Mouse (Mus musculus): Measurements from ENCODE around the gene Olfr169. TPM values are rescaled to one million over a fixed set of nuclear protein-coding genes. Genes with fewer than 3 reads are reported as not detected.

Olfr169 gene
- polyA plus RNA-seq (2012; rRNA removed): not detected in 2 replicates

DNA sequence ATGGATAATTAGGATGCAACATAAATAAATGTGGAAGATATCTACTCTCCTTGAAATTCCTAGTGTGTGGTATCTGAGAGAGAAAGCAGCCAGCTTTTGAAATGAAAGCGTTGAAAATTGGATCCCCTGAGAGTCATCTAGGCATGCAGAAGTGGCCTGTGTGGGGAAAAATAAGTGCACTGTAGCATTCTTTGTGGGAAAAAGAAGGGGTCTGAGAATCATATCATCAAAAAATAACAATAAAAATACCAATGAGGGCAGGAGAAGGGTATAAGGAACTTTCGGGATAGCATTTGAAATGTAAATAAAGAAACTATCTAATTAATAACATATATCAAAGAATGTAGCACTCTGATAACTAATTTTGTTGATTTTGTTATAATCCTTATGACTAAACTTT is at the start of gene Olfr169:
Olfr169 (minus strand) TSS at position 101 of the 400 bp plus-strand sequence.

DNA sequence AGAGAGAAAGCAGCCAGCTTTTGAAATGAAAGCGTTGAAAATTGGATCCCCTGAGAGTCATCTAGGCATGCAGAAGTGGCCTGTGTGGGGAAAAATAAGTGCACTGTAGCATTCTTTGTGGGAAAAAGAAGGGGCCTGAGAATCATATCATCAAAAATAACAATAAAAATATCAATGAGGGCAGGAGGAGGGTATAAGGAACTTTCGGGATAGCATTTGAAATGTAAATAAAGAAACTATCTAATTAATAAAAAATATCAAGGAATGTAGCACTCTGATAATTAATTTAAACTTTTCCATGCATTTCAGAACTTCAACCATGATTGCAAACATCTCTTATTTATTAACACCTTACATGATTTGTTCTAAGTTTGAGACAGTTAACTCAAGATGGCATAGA is 40.2 kb upstream of the Olfr169 start, which contains the start of gene Olfr170:
Olfr170 (minus strand) TSS at position 101 of the 400 bp plus-strand sequence.

DNA sequence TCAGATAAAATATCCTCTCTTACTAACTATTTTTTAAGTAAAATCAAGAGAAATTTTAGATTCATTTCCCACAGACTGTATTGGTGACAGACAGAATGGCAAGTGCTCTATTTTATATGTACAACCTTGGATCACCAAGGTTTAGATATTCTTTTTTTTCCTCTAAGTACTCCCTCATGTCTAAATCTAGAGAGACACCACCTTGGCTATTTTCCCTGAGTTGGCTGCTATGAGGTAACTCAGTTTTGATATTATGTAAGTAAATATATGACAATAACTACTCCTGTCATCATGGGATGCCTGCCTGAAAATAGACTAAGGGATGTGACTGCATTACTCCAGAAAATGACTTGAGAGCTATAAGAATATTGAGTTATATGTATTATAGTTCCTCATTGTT is 36.2 kb downstream of the Olfr169 start, which contains the start of gene Olfr168:
Olfr168 (minus strand) TSS at position 101 of the 400 bp plus-strand sequence.

DNA sequence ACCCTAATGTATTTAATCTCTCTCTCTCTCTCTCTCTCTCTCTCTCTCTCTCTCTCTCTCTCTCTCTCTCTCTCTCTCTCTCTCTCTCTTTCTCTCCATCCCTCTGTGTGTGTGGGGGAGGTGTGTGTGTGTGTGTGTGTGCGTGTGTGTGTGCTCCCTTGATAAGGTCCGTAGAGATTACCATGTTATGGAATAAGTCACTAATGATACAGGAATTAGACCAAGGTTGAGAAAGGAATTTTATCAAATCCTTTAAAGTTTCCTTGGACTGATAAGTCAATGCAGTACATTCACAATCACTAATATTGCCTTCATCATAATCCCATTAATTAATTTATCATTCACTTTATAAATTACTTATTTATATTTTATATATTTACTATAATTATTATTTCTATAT is 49.4 kb downstream of the Olfr169 start, which contains the start of gene Olfr167:
Olfr167 (minus strand) TSS at position 101 of the 400 bp plus-strand sequence.

Other genes with a start within 250 kb of the Olfr169 start
- not detected in 2 replicates for gene Olfr165, start 148.7 kb downstream of the Olfr169 start, polyA plus RNA-seq (2012; rRNA removed)
- not detected in 2 replicates for gene Olfr166, start 88.1 kb downstream of the Olfr169 start, polyA plus RNA-seq (2012; rRNA removed)
- not detected in 2 replicates for gene Olfr167, start 49.5 kb downstream of the Olfr169 start, polyA plus RNA-seq (2012; rRNA removed)
- gene Olfr168, start 36.3 kb downstream of the Olfr169 start, polyA plus RNA-seq (2012; rRNA removed): not detected in 2 replicates
- gene Olfr170, start 40.1 kb upstream of the Olfr169 start, polyA plus RNA-seq (2012; rRNA removed): not detected in 2 replicates
- gene Olfr171, start 58.1 kb upstream of the Olfr169 start, polyA plus RNA-seq (2012; rRNA removed): not detected in 2 replicates
- 0.01 TPM in 1 of 2 replicates, not detected in the other for gene Lamp3, start 134.6 kb upstream of the Olfr169 start, polyA plus RNA-seq (2012; rRNA removed)
- 18.7 and 19.8 TPM in 2 replicates for gene B3gnt5, start 188.4 kb upstream of the Olfr169 start, polyA plus RNA-seq (2012; rRNA removed)

All from central nervous system, embryonic 14 days (tissue).